Mouse (Mus musculus) stomach, postnatal 0 days (tissue): Measurements from ENCODE around the gene Sipa1l1. TPM values are rescaled to one million over a fixed set of nuclear protein-coding genes. Genes with fewer than 3 reads are reported as not detected.
A peak's percentile ranks its signal among the peaks of the same experiment; 100 is the strongest.

Source experiments
- ATAC-seq: fragments of 200-750 bp; cut with Nextera tagmentation; 2 replicates; pipeline ENCODE4 v1.8.0; 2017; ENCODE audit not compliant: low FRiP score, low TSS enrichment
- DNase-seq: peaks from one replicate; pipeline ENCODE4 v3.0.0-alpha.2; 2016; ENCODE audit warnings: low spot score
- H3K27ac ChIP-seq: fragments of 300-500 bp; sonication (generic); replicated peaks from 2 replicates; pipeline ENCODE4 v1.5.1; 2014; ENCODE audit warnings: mild to moderate bottlenecking, control low read depth
- H3K27me3 ChIP-seq: fragments of 300-500 bp; sonication (generic); 2 replicates; pipeline ENCODE4 v1.6.1; 2014; ENCODE audit warnings: low read length; ENCODE audit not compliant: control insufficient read depth, insufficient read depth
- H3K36me3 ChIP-seq: fragments of 300-500 bp; sonication (generic); 2 replicates; pipeline ENCODE4 v1.6.1; 2014; ENCODE audit warnings: low read length, mixed read lengths; ENCODE audit not compliant: control insufficient read depth, insufficient read depth
- H3K4me1 ChIP-seq: fragments of 300-500 bp; sonication (generic); replicated peaks from 2 replicates; pipeline ENCODE4 v1.6.1; 2014; ENCODE audit warnings: antibody characterized with exemption; ENCODE audit not compliant: control insufficient read depth, insufficient read depth
- H3K4me2 ChIP-seq: fragments of 300-500 bp; sonication (generic); replicated peaks from 2 replicates; pipeline ENCODE4 v1.6.1; 2014; ENCODE audit warnings: low read depth, mild to moderate bottlenecking, control low read depth, moderate library complexity
- H3K4me3 ChIP-seq: fragments of 300-500 bp; sonication (generic); 2 replicates; pipeline ENCODE4 v1.5.1; 2014; ENCODE audit warnings: low read depth, low read length, control low read depth
- H3K9ac ChIP-seq: fragments of 300-500 bp; sonication (generic); 2 replicates; pipeline ENCODE4 v1.6.1; 2014; ENCODE audit warnings: mild to moderate bottlenecking, low read length, control low read depth, mixed read lengths
- H3K9me3 ChIP-seq: fragments of 300-500 bp; sonication (generic); 2 replicates; pipeline ENCODE4 v1.6.1; 2016; ENCODE audit warnings: low read length; ENCODE audit not compliant: control insufficient read depth
- CTCF ChIP-seq: IDR thresholded peaks from 2 replicates; pipeline ENCODE4 v1.5.1; 2016; ENCODE audit warnings: antibody characterized with exemption, low read depth, mild to moderate bottlenecking, moderate library complexity
- EP300 ChIP-seq: optimal IDR thresholded peaks from 2 replicates; pipeline ENCODE3; 2016; ENCODE audit warnings: antibody characterized with exemption
- WGBS: fragments of 180-500 bp; shearing (Covaris S2); extraction: QIAGEN DNeasy Blood & Tissue Kit; methylation state at CpG from one replicate; pipeline ENCODE4 v1.1.7; 2014; 5-methylcytosine and 5-hydroxymethylcytosine counted together
- polyA plus RNA-seq: library from polyadenylated mRNA; unstranded; fragments of >200 nt; fragmentation: Nextera tagmentation; extraction: Ambion mirVana; gene quantifications from 2 replicates; pipeline ENCODE4 v1.2.1, GENCODE M21; 2015

Sipa1l1 gene
- polyA plus RNA-seq, 1 experiment from 2014 or later, result 9.2 TPM

DNA sequence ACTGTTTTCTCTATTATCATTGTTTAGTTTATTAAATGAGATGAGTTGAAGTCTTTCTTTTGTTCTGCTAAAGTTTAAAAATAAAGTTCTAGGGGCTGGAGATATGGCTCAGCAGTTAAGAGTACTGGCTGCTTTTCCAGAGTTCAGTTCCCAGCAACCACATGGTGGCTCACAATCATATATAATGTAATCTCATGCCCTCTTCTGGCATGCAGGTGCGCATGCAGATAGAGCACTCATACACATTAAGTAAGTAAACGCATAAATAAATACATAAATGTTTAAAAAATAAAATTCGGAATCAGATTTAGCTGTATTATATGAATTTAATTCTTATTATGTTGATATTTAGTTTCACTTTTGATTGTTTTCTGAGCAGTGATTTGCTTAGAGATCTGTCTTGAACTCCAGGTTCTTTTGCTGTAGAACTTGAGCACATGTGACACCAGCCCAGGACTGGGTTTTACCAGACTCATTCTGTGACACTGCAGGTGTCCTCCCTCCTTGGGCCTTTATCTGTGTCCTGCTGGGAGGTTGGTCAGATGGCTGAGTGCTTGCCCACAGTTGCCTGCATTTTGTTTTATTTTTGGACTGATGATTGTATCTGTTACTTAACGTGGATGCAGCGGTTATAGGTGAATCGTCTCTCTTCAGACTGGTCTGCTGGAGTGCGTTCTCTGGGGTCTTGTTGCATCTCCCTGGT, 124.6 kb downstream of the Sipa1l1 start:
- DNase-seq, result no peak

GRCm38 (mm10) chr12:82294906-82295887, 126.1 kb downstream of the Sipa1l1 start:
- ATAC-seq (no peak), DNase-seq (no peak)
- TF ChIP-seq CTCF, result no peak
- TF ChIP-seq EP300, result no peak
- H3K9ac ChIP-seq, result no peak overlapping the region
- no peak overlapping the region for H3K4me3 ChIP-seq
- no peaks in the 10 kb centered on the region for H3K9me3 ChIP-seq
- no peaks in the 10 kb centered on the region for H3K36me3 ChIP-seq
- H3K27me3 ChIP-seq, result no peaks in the 10 kb centered on the region
- H3K4me1 ChIP-seq, result no peaks in the 10 kb centered on the region
- H3K4me2 ChIP-seq, result no peak overlapping the region
- WGBS, result 91% methylated on average over 10 of the region's 10 CpGs
- no peak overlapping the region for H3K27ac ChIP-seq

More for the DNA sequence above, 124.6 kb downstream of the Sipa1l1 start:
- TF ChIP-seq CTCF (peak; percentile 24; the same call in 1 of the 2 replicates), EP300 (no peak)
- Histone ChIP-seq H3K36me3 (no peaks in the 10 kb centered on the region), H3K9ac (no peak overlapping the region), H3K9me3 (no peaks in the 10 kb centered on the region), H3K4me1 (no peaks in the 10 kb centered on the region), H3K4me3 (no peak overlapping the region), H3K27me3 (no peaks in the 10 kb centered on the region), H3K27ac (no peak overlapping the region), H3K4me2 (no peak overlapping the region)
- ATAC-seq, result no peak
- WGBS, result 96% methylated on average over 7 of the region's 7 CpGs

DNA sequence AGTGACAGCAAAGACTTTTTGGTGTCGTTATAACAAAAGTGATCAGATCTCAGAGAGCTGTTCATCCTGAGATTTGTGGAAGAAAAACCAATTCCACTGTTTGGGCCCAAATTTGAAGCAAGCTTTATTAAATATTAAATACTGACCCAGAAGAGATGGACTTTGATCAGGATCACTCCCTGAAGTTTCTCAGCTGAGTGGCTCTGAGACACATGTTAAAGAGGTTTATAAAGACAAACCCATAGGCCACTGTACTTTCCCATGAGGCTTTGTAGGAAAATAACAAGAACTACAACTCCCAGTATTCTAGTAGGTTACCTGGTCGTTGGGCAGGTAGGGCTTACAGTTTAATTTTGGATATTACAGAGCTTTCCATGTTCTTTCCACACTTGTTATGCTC, 127.2 kb downstream of the Sipa1l1 start:
- no peak for ATAC-seq
- no peak overlapping the region for H3K9ac ChIP-seq
- no peaks in the 10 kb centered on the region for H3K27me3 ChIP-seq
- H3K4me2 ChIP-seq, result no peak overlapping the region
- DNase-seq, result no peak
- H3K4me3 ChIP-seq, result no peak overlapping the region
- WGBS, result 82% methylated on average over 2 of the region's 2 CpGs
- no peaks in the 10 kb centered on the region for H3K36me3 ChIP-seq
- H3K4me1 ChIP-seq, result no peaks in the 10 kb centered on the region
- no peak overlapping the region for H3K27ac ChIP-seq
- no peaks in the 10 kb centered on the region for H3K9me3 ChIP-seq
- TF ChIP-seq CTCF (no peak), EP300 (no peak)

- no peak overlapping the region for H3K9ac ChIP-seq
- no peaks in the 10 kb centered on the region for H3K4me1 ChIP-seq
- DNase-seq (no peak), ATAC-seq (no peak)
- H3K4me3 ChIP-seq, result no peak overlapping the region
- 80% methylated on average over 6 of the region's 6 CpGs for WGBS
- no peaks in the 10 kb centered on the region for H3K9me3 ChIP-seq
- no peak for TF ChIP-seq EP300
- no peak for TF ChIP-seq CTCF
- no peak overlapping the region for H3K27ac ChIP-seq
- H3K27me3 ChIP-seq, result no peaks in the 10 kb centered on the region
- no peak overlapping the region for H3K4me2 ChIP-seq
- H3K36me3 ChIP-seq, result no peaks in the 10 kb centered on the region
These were observed 128.1 kb downstream of the Sipa1l1 start for GRCm38 (mm10) chr12:82297196-82297595.

DNA sequence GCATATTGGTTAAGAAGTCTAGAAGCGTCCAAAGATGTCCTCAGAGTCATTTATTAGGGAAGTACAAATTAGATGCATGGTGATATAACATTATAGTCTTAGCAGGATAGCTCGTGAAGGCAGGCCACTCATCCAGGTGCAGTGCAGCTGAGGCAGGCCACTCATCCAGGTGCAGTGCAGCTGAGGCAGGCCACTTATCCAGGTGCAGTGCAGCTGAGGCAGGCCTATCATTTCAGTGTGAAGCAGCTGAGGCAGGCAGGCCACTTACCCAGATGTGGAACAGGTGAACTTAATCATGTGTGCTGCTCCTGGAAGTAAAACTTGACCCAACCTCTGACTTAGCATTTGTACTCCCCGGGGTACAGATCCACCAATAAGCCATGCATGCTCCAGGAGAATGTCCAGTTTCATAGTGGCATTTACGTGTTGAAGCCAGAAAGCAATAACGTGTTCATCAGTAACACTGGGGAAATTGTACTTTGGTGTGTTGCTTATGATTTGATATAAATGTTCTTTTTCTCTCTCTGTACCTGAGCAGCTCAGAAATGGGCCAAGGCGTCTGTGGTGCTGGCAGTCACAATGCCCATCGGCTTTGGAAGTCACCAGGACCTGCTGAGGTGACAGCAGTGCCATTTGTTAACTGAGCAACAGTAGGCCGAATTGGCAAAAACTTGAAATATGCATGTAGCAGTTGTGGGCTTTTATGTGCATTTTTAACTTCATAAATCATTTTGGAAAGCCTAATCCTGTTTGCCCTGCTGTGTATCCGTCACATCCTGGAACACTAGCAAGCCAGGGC, 129.7 kb downstream of the Sipa1l1 start:
- 82% methylated on average over 9 of the region's 9 CpGs for WGBS
- no peak overlapping the region for H3K9ac ChIP-seq
- H3K9me3 ChIP-seq, result no peaks in the 10 kb centered on the region
- H3K4me3 ChIP-seq, result no peak overlapping the region
- H3K27me3 ChIP-seq, result no peaks in the 10 kb centered on the region
- ATAC-seq (no peak), DNase-seq (no peak)
- H3K36me3 ChIP-seq, result no peaks in the 10 kb centered on the region
- TF ChIP-seq CTCF, result no peak
- no peak for TF ChIP-seq EP300
- no peak overlapping the region for H3K4me2 ChIP-seq
- no peak overlapping the region for H3K27ac ChIP-seq
- H3K4me1 ChIP-seq, result no peaks in the 10 kb centered on the region
